Mouse (Mus musculus): ENCODE data around the gene Slc16a3.

DNA sequence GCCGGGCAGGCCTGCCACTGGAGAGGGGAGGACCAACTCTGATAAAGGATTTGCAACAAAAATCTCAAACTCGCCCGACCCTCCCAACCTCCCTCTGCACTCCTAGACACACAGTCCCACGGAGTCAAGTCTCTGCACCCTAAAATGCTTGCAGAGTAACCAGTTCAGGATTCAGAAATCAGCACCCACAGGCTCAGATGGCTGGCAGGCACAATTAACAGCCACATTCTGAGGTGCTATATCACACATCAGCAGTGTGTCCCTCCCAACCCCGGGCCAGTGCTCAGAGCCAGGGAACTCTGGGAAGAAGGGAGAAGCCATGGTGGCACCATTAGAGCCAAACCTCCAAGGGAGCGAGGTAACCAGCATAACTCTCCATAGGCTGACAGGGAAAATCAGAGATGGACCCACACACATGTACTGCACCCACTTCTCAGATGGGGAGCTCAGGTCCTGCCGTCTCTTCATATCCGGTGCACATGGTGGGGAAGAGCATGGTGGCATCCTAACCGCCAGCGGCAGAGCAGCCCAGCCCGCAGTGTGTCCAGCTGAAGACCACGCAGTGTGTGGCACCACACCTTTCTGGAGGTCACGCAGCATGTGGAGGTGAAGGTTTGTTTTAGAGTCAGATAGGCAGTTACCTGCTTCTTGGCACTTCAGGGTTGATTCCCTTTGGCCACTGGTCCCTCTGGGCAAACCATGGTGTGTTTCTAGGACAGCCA is 13.9 kb downstream of the Slc16a3 start:
- no peak for TF ChIP-seq CTCF (IDR thresholded peaks at IDR 0.05; ENCODE audit: borderline replicate concordance, extremely low read depth, insufficient read depth, insufficient read length)
- no peak for TF ChIP-seq POLR2A (IDR thresholded peaks at IDR 0.05; ENCODE audit: borderline replicate concordance, extremely low read depth, insufficient read depth, insufficient read length, poor library complexity, severe bottlenecking)
